Mouse (Mus musculus): ENCODE results near the gene 0610010K14Rik. TPM values are rescaled to one million over a fixed set of nuclear protein-coding genes. Genes with fewer than 3 reads are reported as not detected.

Gene 0610010K14Rik
- 183 and 204 TPM in 2 replicates for polyA plus RNA-seq (2014; fragmentation: Nextera tagmentation; extraction: Ambion mirVana)

DNA sequence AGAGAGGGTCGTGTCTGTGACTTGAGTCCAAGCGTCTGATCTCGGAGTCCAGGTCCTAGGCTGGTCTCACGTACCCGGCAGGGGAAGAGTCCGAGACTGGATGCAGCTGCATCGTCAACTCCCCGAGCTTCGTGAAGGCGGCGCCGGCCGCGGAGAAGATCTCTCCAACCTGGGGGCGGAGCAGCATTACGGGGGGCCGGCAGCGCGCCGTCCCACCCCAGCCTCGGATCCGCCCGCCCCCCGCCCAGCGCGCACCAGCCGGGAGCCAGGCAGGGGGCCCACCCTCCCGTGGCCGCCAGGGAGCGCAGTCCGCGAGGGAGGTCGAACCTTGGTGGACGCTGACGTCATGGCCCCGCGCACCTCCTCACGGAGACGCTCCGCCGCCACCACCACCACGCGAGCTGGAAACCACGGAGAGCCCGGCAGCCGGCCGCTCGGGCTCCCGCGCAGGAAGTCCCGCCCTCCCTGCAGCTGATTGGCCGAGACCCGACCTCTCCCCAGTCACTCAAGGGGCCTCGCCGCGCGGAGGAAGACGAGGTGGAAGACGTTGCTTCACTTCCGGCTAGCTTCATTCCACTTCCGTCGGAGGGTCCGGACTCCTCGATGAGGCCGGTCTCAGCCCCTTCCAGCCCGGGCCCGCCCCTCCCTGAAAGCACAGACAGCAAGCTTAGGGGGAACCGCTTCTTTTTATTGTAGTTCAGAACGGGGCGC, at the start of gene 0610010K14Rik:
Gene 0610010K14Rik (minus strand): TSS at position 458 of the 711 bp plus-strand sequence.
- no peaks in the 10 kb centered on the region for H3K9me3 ChIP-seq (ENCODE audit: control insufficient read depth, low read length)
- H3K27me3 ChIP-seq (ENCODE audit: control insufficient read depth, insufficient read depth, low read length): no peaks in the 10 kb centered on the region
- H3K9ac ChIP-seq (ENCODE audit: low read length): peak within 1 kb of the TSS; percentile 88
- peak; percentile 92 for ATAC-seq (ENCODE audit: insufficient read depth, low FRiP score, low TSS enrichment)
- peaks cover 18% of the 10 kb centered on the region for H3K4me1 ChIP-seq (ENCODE audit: control insufficient read depth, insufficient read depth, low read length)
- H3K36me3 ChIP-seq (ENCODE audit: control insufficient read depth, insufficient read depth, low read length): 0 out of 2 replicates have a peak, but pooled peaks cover 4% of the 10 kb centered on the region
- peak within 1 kb of the TSS; percentile 88 for H3K27ac ChIP-seq (ENCODE audit: low read depth, low read length)
- H3K4me3 ChIP-seq (ENCODE audit: low read depth, low read length): peak within 1 kb of the TSS; percentile 94
- H3K4me2 ChIP-seq (ENCODE audit: low read depth): peak within 1 kb of the TSS; percentile 97
- WGBS: under 1% methylated on average over 45 of the region's 70 CpGs
- peak; percentile 97 for DNase-seq (ENCODE audit: low spot score)

DNA sequence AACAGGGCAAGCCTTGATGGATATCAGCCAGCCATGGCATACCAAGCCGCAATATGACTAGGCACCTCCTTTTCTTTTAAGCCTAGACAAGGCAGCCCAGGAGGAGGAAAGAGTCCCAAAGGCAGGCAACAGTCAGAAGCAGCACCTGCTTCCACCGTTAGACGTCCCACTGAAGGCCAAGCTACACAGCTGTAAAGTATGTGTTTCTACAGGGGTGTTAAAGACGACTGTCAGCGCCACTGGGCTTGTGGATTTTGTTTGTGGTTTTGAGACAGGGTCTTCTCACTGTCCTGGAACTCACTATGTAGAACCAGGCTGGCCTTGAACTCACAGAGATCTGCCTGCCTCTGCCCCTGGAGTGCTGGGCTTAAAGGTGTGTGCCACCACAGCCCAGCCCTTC, 48.0 kb upstream of the 0610010K14Rik start:
- no peak for ATAC-seq (ENCODE audit: insufficient read depth, low FRiP score, low TSS enrichment)
- Histone ChIP-seq H3K36me3 (ENCODE audit: control insufficient read depth, insufficient read depth, low read length) (no peaks in the 10 kb centered on the region), H3K4me3 (ENCODE audit: low read depth, low read length) (no peak overlapping the region), H3K27me3 (ENCODE audit: control insufficient read depth, insufficient read depth, low read length) (no peaks in the 10 kb centered on the region), H3K27ac (ENCODE audit: low read depth, low read length) (no peak overlapping the region), H3K4me1 (ENCODE audit: control insufficient read depth, insufficient read depth, low read length) (no peaks in the 10 kb centered on the region), H3K9ac (ENCODE audit: low read length) (no peak overlapping the region), H3K4me2 (ENCODE audit: low read depth) (no peak overlapping the region), H3K9me3 (ENCODE audit: control insufficient read depth, low read length) (no peaks in the 10 kb centered on the region)
- no peak for DNase-seq (ENCODE audit: low spot score)
- 77% methylated on average over 5 of the region's 5 CpGs for WGBS

GRCm38 (mm10) chr11:70284757-70285156, 47.0 kb upstream of the 0610010K14Rik start:
- Histone ChIP-seq H3K27ac (ENCODE audit: low read depth, low read length) (no peak overlapping the region), H3K4me2 (ENCODE audit: low read depth) (no peak overlapping the region), H3K4me1 (ENCODE audit: control insufficient read depth, insufficient read depth, low read length) (no peaks in the 10 kb centered on the region), H3K36me3 (ENCODE audit: control insufficient read depth, insufficient read depth, low read length) (no peaks in the 10 kb centered on the region), H3K9ac (ENCODE audit: low read length) (no peak overlapping the region), H3K9me3 (ENCODE audit: control insufficient read depth, low read length) (no peaks in the 10 kb centered on the region), H3K27me3 (ENCODE audit: control insufficient read depth, insufficient read depth, low read length) (no peaks in the 10 kb centered on the region), H3K4me3 (ENCODE audit: low read depth, low read length) (no peak overlapping the region)
- DNase-seq (ENCODE audit: low spot score): no peak
- 85% methylated on average over 3 of the region's 3 CpGs for WGBS
- no peak for ATAC-seq (ENCODE audit: insufficient read depth, low FRiP score, low TSS enrichment)

DNA sequence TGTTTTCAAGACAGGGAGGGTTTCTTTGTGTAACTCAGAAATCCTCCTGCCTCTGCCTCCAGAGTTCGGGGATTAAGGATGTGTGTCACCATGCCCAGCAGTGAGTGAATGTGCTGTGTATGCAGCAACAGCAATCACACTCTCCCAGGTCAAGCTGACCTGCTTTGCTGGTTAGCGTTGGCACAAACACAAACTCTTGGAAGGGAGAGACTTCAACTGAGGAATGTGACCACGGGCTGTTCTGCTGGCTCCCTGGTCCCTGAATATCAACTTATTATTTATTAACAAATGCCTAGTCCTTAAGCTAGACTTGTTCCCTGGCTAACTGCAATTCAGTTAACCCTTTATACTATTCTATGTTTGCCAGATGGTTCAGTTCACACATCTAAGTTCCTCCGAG, 46.0 kb upstream of the 0610010K14Rik start:
- Histone ChIP-seq H3K9ac (ENCODE audit: low read length) (no peak overlapping the region), H3K27me3 (ENCODE audit: control insufficient read depth, insufficient read depth, low read length) (no peaks in the 10 kb centered on the region), H3K27ac (ENCODE audit: low read depth, low read length) (no peak overlapping the region), H3K4me1 (ENCODE audit: control insufficient read depth, insufficient read depth, low read length) (no peaks in the 10 kb centered on the region), H3K36me3 (ENCODE audit: control insufficient read depth, insufficient read depth, low read length) (no peaks in the 10 kb centered on the region), H3K9me3 (ENCODE audit: control insufficient read depth, low read length) (no peaks in the 10 kb centered on the region), H3K4me2 (ENCODE audit: low read depth) (no peak overlapping the region), H3K4me3 (ENCODE audit: low read depth, low read length) (no peak overlapping the region)
- WGBS: 90% methylated on average over 4 of the region's 4 CpGs
- ATAC-seq (ENCODE audit: insufficient read depth, low FRiP score, low TSS enrichment) (no peak), DNase-seq (ENCODE audit: low spot score) (no peak)

DNA sequence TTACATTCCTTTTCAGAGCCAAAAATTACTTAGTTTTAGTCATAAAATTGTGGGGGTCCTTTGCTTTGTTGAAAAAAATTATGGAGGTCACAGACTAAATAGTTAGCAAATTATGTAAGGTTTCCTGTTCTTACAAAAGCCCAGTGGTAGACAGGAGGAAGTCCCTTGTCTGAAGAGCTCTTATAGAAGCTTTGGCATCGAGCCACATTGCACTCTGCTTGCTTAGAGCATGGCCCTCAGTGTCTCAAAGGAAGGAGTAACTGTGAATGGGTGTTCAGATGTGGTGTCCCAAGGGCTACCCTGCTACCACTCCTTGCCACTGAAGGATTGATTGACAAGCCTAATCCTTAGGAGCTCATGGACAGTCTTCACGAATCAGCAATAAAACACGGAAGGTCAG, 42.7 kb upstream of the 0610010K14Rik start:
- WGBS: 80% methylated on average over 3 of the region's 3 CpGs
- Histone ChIP-seq H3K27me3 (ENCODE audit: control insufficient read depth, insufficient read depth, low read length) (no peaks in the 10 kb centered on the region), H3K27ac (ENCODE audit: low read depth, low read length) (no peak overlapping the region), H3K4me1 (ENCODE audit: control insufficient read depth, insufficient read depth, low read length) (no peaks in the 10 kb centered on the region), H3K9ac (ENCODE audit: low read length) (no peak overlapping the region), H3K9me3 (ENCODE audit: control insufficient read depth, low read length) (no peaks in the 10 kb centered on the region), H3K36me3 (ENCODE audit: control insufficient read depth, insufficient read depth, low read length) (no peaks in the 10 kb centered on the region), H3K4me2 (ENCODE audit: low read depth) (no peak overlapping the region), H3K4me3 (ENCODE audit: low read depth, low read length) (no peak overlapping the region)
- no peak for ATAC-seq (ENCODE audit: insufficient read depth, low FRiP score, low TSS enrichment)
- DNase-seq (ENCODE audit: low spot score): no peak

DNA sequence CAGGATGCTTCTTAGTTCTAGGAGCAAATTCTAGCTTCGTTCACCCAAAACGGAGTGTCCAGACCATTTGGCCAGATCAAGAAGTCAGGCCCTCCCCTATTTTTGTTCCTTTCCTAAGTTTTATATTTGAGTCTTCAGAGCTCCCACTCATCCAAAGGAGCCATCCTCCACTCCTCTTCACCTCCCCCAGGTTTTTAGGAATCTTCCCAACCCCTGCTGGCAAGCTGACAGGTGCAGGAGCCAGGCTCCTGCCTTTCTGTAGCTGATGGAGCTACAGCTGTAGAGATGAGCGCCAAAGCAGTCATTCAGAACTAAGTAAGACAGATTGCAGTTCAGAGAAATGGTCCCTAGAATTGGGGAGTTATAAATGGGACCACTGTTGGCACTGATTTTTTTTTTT, 41.2 kb upstream of the 0610010K14Rik start:
- H3K9me3 ChIP-seq (ENCODE audit: control insufficient read depth, low read length): no peaks in the 10 kb centered on the region
- DNase-seq (ENCODE audit: low spot score): no peak
- no peak for ATAC-seq (ENCODE audit: insufficient read depth, low FRiP score, low TSS enrichment)
- no peak overlapping the region for H3K4me2 ChIP-seq (ENCODE audit: low read depth)
- H3K36me3 ChIP-seq (ENCODE audit: control insufficient read depth, insufficient read depth, low read length): no peaks in the 10 kb centered on the region
- H3K27me3 ChIP-seq (ENCODE audit: control insufficient read depth, insufficient read depth, low read length): no peaks in the 10 kb centered on the region
- no peaks in the 10 kb centered on the region for H3K4me1 ChIP-seq (ENCODE audit: control insufficient read depth, insufficient read depth, low read length)
- H3K27ac ChIP-seq (ENCODE audit: low read depth, low read length): no peak overlapping the region
- 75% methylated on average over 3 of the region's 3 CpGs for WGBS
- no peak overlapping the region for H3K4me3 ChIP-seq (ENCODE audit: low read depth, low read length)
- no peak overlapping the region for H3K9ac ChIP-seq (ENCODE audit: low read length)

- Histone ChIP-seq H3K4me2 (ENCODE audit: low read depth) (no peak overlapping the region), H3K27me3 (ENCODE audit: control insufficient read depth, insufficient read depth, low read length) (no peaks in the 10 kb centered on the region), H3K4me1 (ENCODE audit: control insufficient read depth, insufficient read depth, low read length) (no peaks in the 10 kb centered on the region), H3K4me3 (ENCODE audit: low read depth, low read length) (no peak overlapping the region), H3K27ac (ENCODE audit: low read depth, low read length) (no peak overlapping the region), H3K9me3 (ENCODE audit: control insufficient read depth, low read length) (no peaks in the 10 kb centered on the region), H3K9ac (ENCODE audit: low read length) (no peak overlapping the region), H3K36me3 (ENCODE audit: control insufficient read depth, insufficient read depth, low read length) (no peaks in the 10 kb centered on the region)
- WGBS: 86% methylated on average over 7 of the region's 7 CpGs
- DNase-seq (ENCODE audit: low spot score): no peak
- no peak for ATAC-seq (ENCODE audit: insufficient read depth, low FRiP score, low TSS enrichment)
Observed at GRCm38 (mm10) chr11:70271641-70272040, 33.9 kb upstream of the 0610010K14Rik start.

DNA sequence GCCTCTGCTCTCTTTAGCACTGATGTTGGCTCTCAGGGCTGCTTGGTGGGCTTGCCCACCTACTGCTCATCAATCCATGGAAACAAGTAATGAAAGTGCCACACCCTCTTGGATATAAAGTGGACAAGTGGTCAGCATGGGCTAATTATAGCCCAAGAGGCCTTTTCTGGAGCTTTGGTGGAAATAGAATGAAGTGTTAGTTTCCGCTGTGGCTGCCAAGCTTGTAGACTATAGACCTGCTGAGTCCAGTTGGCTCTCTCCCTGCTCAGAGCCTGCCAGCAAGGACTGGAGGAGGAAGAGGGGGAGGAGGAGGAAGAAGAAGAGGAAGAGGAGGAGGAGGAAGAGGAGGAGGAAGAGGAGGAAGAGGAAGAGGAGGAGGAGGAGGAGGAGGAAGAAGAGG, 28.7 kb upstream of the 0610010K14Rik start:
- 83% methylated on average over 1 of the region's 1 CpGs for WGBS
- no peaks in the 10 kb centered on the region for H3K36me3 ChIP-seq (ENCODE audit: control insufficient read depth, insufficient read depth, low read length)
- ATAC-seq (ENCODE audit: insufficient read depth, low FRiP score, low TSS enrichment) (no peak), DNase-seq (ENCODE audit: low spot score) (no peak)
- no peaks in the 10 kb centered on the region for H3K9me3 ChIP-seq (ENCODE audit: control insufficient read depth, low read length)
- no peaks in the 10 kb centered on the region for H3K27me3 ChIP-seq (ENCODE audit: control insufficient read depth, insufficient read depth, low read length)
- no peak overlapping the region for H3K9ac ChIP-seq (ENCODE audit: low read length)
- H3K4me2 ChIP-seq (ENCODE audit: low read depth): no peak overlapping the region
- H3K4me3 ChIP-seq (ENCODE audit: low read depth, low read length): no peak overlapping the region
- H3K4me1 ChIP-seq (ENCODE audit: control insufficient read depth, insufficient read depth, low read length): no peaks in the 10 kb centered on the region
- H3K27ac ChIP-seq (ENCODE audit: low read depth, low read length): no peak overlapping the region

- WGBS: 82% methylated on average over 4 of the region's 4 CpGs
- H3K36me3 ChIP-seq (ENCODE audit: control insufficient read depth, insufficient read depth, low read length): no peaks in the 10 kb centered on the region
- no peaks in the 10 kb centered on the region for H3K27me3 ChIP-seq (ENCODE audit: control insufficient read depth, insufficient read depth, low read length)
- H3K4me1 ChIP-seq (ENCODE audit: control insufficient read depth, insufficient read depth, low read length): no peaks in the 10 kb centered on the region
- no peak overlapping the region for H3K27ac ChIP-seq (ENCODE audit: low read depth, low read length)
- H3K4me2 ChIP-seq (ENCODE audit: low read depth): no peak overlapping the region
- DNase-seq (ENCODE audit: low spot score) (no peak), ATAC-seq (ENCODE audit: insufficient read depth, low FRiP score, low TSS enrichment) (no peak)
- no peaks in the 10 kb centered on the region for H3K9me3 ChIP-seq (ENCODE audit: control insufficient read depth, low read length)
- no peak overlapping the region for H3K4me3 ChIP-seq (ENCODE audit: low read depth, low read length)
- no peak overlapping the region for H3K9ac ChIP-seq (ENCODE audit: low read length)
Observed at GRCm38 (mm10) chr11:70265819-70266218, 28.1 kb upstream of the 0610010K14Rik start.
